Mouse (Mus musculus) neural tube, embryonic 14.5 days (tissue): ENCODE results near the gene Bend3. TPM values are rescaled to one million over a fixed set of nuclear protein-coding genes. Genes with fewer than 3 reads are reported as not detected.

ENCODE experiments used
- ATAC-seq: fragments of 200-750 bp; cut with Nextera tagmentation; 2 replicates; pipeline ENCODE4 v1.8.0; 2017; ENCODE audit warnings: low read depth, mild to moderate bottlenecking, moderate TSS enrichment, moderate library complexity
- H3K27ac ChIP-seq: fragments of 300-500 bp; sonication (generic); 2 replicates; pipeline ENCODE4 v1.5.1; 2014; ENCODE audit warnings: low read depth, mild to moderate bottlenecking, control low read depth, low read length, moderate library complexity, mixed read lengths
- H3K27me3 ChIP-seq: fragments of 300-500 bp; sonication (generic); 2 replicates; pipeline ENCODE4 v1.6.1; 2014; ENCODE audit warnings: low read length; ENCODE audit not compliant: control insufficient read depth, insufficient read depth
- H3K36me3 ChIP-seq: fragments of 300-500 bp; sonication (generic); 2 replicates; pipeline ENCODE4 v1.6.1; 2014; ENCODE audit warnings: low read length, mixed read lengths; ENCODE audit not compliant: control insufficient read depth, insufficient read depth
- H3K4me1 ChIP-seq: fragments of 300-500 bp; sonication (generic); 2 replicates; pipeline ENCODE4 v1.6.1; 2014; ENCODE audit warnings: low read length; ENCODE audit not compliant: control insufficient read depth, insufficient read depth
- H3K4me2 ChIP-seq: fragments of 300-500 bp; sonication (generic); 2 replicates; pipeline ENCODE4 v1.6.1; 2014; ENCODE audit warnings: mild to moderate bottlenecking, low read depth, low read length, control low read depth
- H3K4me3 ChIP-seq: fragments of 300-500 bp; sonication (generic); 2 replicates; pipeline ENCODE4 v1.5.1; 2014; ENCODE audit warnings: low read depth, low read length, control low read depth, mixed read lengths
- H3K9ac ChIP-seq: fragments of 300-500 bp; sonication (generic); replicated peaks from 2 replicates; pipeline ENCODE4 v1.6.1; 2014; ENCODE audit warnings: low read depth, mild to moderate bottlenecking, control low read depth, low read length, mixed read lengths
- H3K9me3 ChIP-seq: fragments of 300-500 bp; sonication (generic); 2 replicates; pipeline ENCODE4 v1.6.1; 2016; ENCODE audit warnings: low read length; ENCODE audit not compliant: control insufficient read depth
- WGBS: fragments of 180-500 bp; shearing (Covaris S2); extraction: QIAGEN DNeasy Blood & Tissue Kit; methylation state at CpG from one replicate; pipeline ENCODE4 v1.1.7; 2014; 5-methylcytosine and 5-hydroxymethylcytosine counted together
- polyA plus RNA-seq: library from polyadenylated mRNA; unstranded; fragments of >200 nt; fragmentation: Nextera tagmentation; extraction: Ambion mirVana; gene quantifications from 2 replicates; pipeline ENCODE4 v1.2.1, GENCODE M21; 2014

Bend3 gene
- 3.7 and 3.8 TPM in 2 replicates for polyA plus RNA-seq

DNA sequence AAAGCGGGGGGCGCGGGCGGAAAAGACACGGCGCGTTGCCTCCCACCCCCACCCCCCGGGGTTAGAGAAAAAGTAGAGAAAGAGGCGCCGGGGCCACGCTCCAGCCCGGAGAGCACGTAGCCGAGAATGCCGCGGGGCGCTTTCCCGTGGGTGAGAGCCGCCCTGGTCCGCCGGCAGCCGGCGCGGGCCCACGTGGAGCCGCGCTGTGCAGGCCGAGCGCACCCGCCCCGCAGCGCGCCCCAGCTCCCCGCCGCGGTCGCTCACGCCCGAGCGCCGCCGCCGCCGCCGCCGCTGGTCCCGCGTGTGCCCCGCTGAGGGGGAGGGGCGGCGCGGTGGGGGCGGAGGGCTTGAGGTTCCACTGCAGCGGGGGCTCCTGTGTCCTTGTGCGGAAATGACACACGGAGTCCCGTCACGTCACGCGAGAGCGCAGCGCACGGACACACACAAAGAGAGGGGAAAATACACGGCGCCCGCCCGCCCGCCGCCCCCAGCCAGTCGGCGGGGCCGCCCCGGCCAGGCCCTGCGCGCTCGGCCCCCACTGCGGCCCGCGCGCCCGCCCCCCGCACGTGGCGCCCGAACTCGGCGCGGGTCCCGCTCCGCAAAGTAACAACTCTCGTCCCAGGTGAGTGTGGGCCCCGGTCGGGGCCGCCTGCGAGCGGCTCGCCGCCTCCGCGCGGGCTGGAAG, at the start of gene Bend3:
Bend3 (plus strand) TSS at position 81 of the 685 bp plus-strand sequence.
- Histone ChIP-seq H3K27me3 (no peaks in the 10 kb centered on the region), H3K9me3 (no peaks in the 10 kb centered on the region), H3K4me3 (peak within 1 kb of the TSS; percentile 92), H3K36me3 (no peaks in the 10 kb centered on the region), H3K27ac (peak within 1 kb of the TSS; percentile 95), H3K9ac (peak within 1 kb of the TSS; percentile 97), H3K4me1 (peaks cover 20% of the 10 kb centered on the region; the same call in 1 of the 2 replicates), H3K4me2 (peak within 1 kb of the TSS; percentile 98)
- ATAC-seq, result peak; percentile 72
- 0% methylated on average over 33 of the region's 101 CpGs for WGBS

DNA sequence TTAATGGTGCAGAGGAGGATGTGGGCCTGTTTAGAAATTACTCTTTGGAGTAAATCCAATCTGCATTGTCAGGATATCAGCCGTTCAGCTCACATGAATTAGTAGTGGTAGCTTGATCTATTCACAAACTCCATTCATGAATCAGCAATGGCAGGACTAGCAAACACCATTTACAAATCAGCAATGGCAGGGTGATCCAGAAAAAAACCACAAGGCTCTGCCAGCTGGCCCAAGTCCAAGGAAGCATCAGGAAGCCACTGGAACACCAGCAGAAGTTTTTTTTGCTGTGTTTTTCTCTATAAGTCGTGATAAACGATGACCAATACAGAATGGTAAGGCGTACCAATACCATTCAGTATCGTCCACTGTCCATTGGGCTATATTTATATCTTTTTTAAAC, 48.0 kb upstream of the Bend3 start:
- Histone ChIP-seq H3K9ac (no peak overlapping the region), H3K4me2 (no peak overlapping the region), H3K27ac (no peak overlapping the region), H3K36me3 (no peaks in the 10 kb centered on the region), H3K27me3 (no peaks in the 10 kb centered on the region), H3K4me1 (no peaks in the 10 kb centered on the region), H3K4me3 (no peak overlapping the region), H3K9me3 (no peaks in the 10 kb centered on the region)
- no peak for ATAC-seq
- WGBS, result 84% methylated on average over 5 of the region's 5 CpGs

DNA sequence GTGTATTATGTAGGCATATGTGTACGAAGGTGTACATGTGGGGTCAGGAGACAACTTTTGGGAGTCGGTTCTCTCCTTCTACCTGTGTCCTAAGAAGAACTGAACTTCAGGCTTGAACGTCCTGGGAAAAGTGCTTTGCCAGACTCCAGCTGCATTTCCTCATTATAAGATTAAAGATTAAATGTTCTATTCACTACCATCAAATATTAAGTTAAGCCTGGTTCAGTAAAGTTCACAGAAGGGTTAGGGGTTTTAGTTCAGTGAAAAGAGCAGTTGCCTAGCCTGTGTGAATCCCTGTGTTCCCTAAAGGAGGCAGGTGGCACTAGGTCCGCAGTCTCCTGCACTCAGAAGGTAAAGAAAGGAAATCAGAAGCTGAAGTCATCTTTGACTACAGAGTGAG, 44.3 kb upstream of the Bend3 start:
- Histone ChIP-seq H3K36me3 (no peaks in the 10 kb centered on the region), H3K9ac (no peak overlapping the region), H3K27me3 (no peaks in the 10 kb centered on the region), H3K4me3 (no peak overlapping the region), H3K9me3 (no peaks in the 10 kb centered on the region), H3K4me2 (no peak overlapping the region), H3K4me1 (peaks cover under 1% of the 10 kb centered on the region; the same call in 1 of the 2 replicates), H3K27ac (no peak overlapping the region)
- no peak for ATAC-seq
- 95% methylated on average over 4 of the region's 4 CpGs for WGBS

DNA sequence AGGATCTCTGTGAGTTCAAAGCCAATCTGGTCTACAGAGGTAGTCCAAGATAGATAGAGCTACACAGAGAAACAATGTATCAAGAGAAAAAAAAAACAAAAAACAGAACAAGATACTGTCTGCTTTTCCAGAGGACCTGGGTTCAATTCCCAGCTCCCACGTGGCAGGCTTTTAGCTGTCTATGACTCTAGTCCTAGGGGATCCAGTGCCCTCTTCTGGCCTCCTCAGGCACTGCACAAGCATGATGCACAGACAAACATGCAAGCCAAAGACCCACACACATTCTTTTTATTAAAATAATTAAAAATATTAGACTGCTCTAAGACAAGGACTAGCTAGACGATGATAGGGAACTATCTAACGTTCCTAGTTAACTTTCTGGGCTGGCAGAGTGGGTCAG, 42.9 kb upstream of the Bend3 start:
- 93% methylated on average over 3 of the region's 3 CpGs for WGBS
- H3K4me3 ChIP-seq, result no peak overlapping the region
- H3K27me3 ChIP-seq, result no peaks in the 10 kb centered on the region
- ATAC-seq, result no peak
- no peaks in the 10 kb centered on the region for H3K36me3 ChIP-seq
- H3K9me3 ChIP-seq, result no peaks in the 10 kb centered on the region
- H3K9ac ChIP-seq, result no peak overlapping the region
- peaks cover 11% of the 10 kb centered on the region for H3K4me1 ChIP-seq
- no peak overlapping the region for H3K4me2 ChIP-seq
- H3K27ac ChIP-seq, result no peak overlapping the region

DNA sequence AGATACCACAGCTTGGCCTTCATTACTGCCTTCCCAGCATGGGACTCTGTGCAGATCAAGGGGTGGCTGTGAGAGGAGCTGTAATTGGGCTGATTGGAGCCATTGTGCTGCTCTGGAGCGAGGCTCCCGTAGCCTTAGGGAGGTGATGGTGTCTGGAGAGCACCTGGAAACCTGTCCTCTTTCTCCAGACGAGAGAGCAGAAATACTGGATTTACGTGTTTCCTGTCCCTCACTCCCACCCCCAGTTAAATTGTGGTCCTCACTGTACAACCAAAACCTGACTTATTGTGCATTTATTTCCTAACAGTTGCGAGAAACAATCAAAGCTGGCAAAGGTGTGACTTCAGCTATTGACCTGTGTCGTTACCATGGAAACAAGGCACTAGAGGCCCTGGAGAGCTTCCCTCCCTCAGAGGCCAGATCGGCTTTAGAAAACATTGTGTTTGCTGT, 39.1 kb upstream of the Bend3 start:
- H3K9me3 ChIP-seq, result no peaks in the 10 kb centered on the region
- WGBS, result 5% methylated on average over 7 of the region's 7 CpGs
- H3K27ac ChIP-seq, result peak overlapping the region; percentile 67; the same call in 1 of the 2 replicates
- H3K4me3 ChIP-seq, result no peak overlapping the region
- H3K4me1 ChIP-seq, result peaks cover 11% of the 10 kb centered on the region
- H3K27me3 ChIP-seq, result no peaks in the 10 kb centered on the region
- H3K36me3 ChIP-seq, result no peaks in the 10 kb centered on the region
- no peak overlapping the region; the same call in 1 of the 2 replicates for H3K4me2 ChIP-seq
- no peak overlapping the region for H3K9ac ChIP-seq
- ATAC-seq, result peak; percentile 52; the same call in 1 of the 2 replicates

DNA sequence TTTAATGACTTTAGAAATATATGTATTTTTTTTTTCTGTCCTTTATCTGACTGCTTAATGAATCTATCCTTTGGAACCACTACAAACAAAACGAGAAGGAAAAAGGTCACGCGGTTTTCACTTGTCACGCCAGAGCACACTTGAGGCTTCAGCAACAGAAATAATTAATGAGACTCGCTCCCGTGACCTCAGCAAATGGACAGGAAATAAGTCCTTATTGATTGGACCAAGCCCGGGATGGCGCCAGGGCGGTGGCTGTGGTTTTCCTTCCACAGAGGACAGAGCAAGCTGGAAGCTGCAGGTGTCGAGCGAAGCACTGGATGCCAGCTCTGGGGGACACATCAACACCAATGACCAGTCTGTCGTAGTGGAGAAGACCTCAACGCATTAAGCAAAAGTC, 38.6 kb upstream of the Bend3 start:
- H3K27ac ChIP-seq, result peak overlapping the region; percentile 40; the same call in 1 of the 2 replicates
- no peak for ATAC-seq
- peaks cover 11% of the 10 kb centered on the region for H3K4me1 ChIP-seq
- no peak overlapping the region for H3K9ac ChIP-seq
- WGBS, result 17% methylated on average over 13 of the region's 13 CpGs
- H3K36me3 ChIP-seq, result no peaks in the 10 kb centered on the region
- no peak overlapping the region for H3K4me3 ChIP-seq
- H3K4me2 ChIP-seq, result 0 out of 2 replicates have a peak overlapping the region, but pooled peaks have one; percentile 8
- H3K27me3 ChIP-seq, result no peaks in the 10 kb centered on the region
- no peaks in the 10 kb centered on the region for H3K9me3 ChIP-seq

DNA sequence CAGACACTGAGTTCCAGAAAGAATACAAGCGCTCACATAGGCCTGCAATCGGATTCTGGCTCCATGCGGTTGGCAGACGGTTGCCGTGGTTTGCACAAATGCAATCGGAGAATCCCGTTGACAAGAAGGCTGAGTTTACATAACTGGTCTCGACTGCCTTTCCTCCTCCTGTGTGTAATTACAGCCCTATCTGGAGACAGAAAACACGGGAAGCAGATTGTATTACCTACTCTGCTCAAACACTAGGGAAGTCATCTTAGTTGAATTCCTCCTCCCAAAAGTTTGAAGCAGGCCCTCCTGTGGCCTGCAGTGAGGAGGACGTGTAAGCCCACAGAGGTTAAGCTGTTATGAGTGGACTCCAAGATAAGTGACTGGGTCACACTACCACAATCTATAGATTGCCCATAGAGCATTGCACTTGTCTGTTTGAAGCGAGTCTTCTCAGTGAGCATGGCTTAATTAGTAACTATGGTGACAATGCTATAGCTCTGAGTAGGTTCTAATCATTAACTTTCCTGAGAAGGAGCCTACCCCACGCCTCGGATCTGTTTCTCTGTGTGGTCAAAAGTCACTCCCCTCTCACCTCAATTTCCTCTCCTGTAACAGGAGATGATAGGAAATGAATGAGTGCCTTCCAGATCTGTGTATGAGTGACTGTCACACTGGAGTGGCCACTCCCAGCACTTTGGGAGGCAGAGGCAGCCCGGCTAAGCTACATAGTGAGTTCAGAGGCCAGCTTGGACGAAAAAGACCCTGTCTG, 37.5 kb upstream of the Bend3 start:
- Histone ChIP-seq H3K4me3 (no peak overlapping the region), H3K36me3 (no peaks in the 10 kb centered on the region), H3K27me3 (no peaks in the 10 kb centered on the region), H3K4me1 (peaks cover 11% of the 10 kb centered on the region), H3K9ac (no peak overlapping the region), H3K4me2 (no peak overlapping the region), H3K27ac (no peak overlapping the region), H3K9me3 (no peaks in the 10 kb centered on the region)
- ATAC-seq, result no peak
- 43% methylated on average over 15 of the region's 15 CpGs for WGBS

DNA sequence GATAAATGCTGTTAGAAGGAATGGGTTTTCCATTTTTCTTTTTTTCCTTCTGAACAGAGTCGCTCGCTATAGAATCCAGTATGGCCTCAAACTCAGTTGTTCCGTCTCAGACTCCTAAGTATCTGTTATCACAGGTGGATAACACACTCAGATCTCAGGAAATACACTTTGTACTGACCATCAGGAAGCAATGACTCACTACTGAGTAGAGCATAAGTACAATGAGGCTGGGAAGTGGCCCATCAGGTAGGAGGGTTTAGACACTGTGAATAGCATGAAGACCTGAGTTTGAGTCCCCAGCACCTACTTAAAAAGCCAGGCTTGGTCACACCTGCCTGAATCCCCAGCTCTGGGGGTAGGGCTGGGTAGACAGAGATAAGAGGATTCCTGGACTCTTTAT, 30.0 kb upstream of the Bend3 start:
- WGBS, result 94% methylated on average over 3 of the region's 3 CpGs

More for the DNA sequence above, 30.0 kb upstream of the Bend3 start:
- no peaks in the 10 kb centered on the region for H3K9me3 ChIP-seq
- no peak overlapping the region for H3K27ac ChIP-seq
- no peak overlapping the region for H3K9ac ChIP-seq
- no peak for ATAC-seq
- H3K36me3 ChIP-seq, result no peaks in the 10 kb centered on the region
- H3K4me3 ChIP-seq, result no peak overlapping the region
- H3K27me3 ChIP-seq, result no peaks in the 10 kb centered on the region
- no peak overlapping the region for H3K4me2 ChIP-seq
- no peaks in the 10 kb centered on the region for H3K4me1 ChIP-seq
